Mouse (Mus musculus) heart, embryonic 14.5 days (tissue): ENCODE results near the gene Crtc1. TPM values are rescaled to one million over a fixed set of nuclear protein-coding genes. Genes with fewer than 3 reads are reported as not detected.

ENCODE experiments used
- ATAC-seq: fragments of 200-750 bp; cut with Nextera tagmentation; 2 replicates; pipeline ENCODE4 v1.8.0; 2017; ENCODE audit warnings: low read depth, moderate TSS enrichment; ENCODE audit not compliant: insufficient number of reproducible peaks, insufficient read depth, low FRiP score
- H3K27ac ChIP-seq, 2 experiments: fragments of 200-500 bp in 1 of 2; fragments of 300-500 bp in 1 of 2; sonication (generic) in 1 of 2; replicated peaks in 1 of 2; 2 replicates each; pipeline ENCODE4 v1.5.1; 2012 to 2014; ENCODE audit warnings: low read depth in 2 of 2, low read length in 2 of 2, control low read depth in 1 of 2, mild to moderate bottlenecking in 1 of 2, mixed read lengths in 1 of 2; ENCODE audit not compliant: control insufficient read depth in 1 of 2, insufficient read depth in 1 of 2
- H3K27me3 ChIP-seq: fragments of 300-500 bp; sonication (generic); 2 replicates; pipeline ENCODE4 v1.6.1; 2014; ENCODE audit warnings: mild to moderate bottlenecking, low read length, control low read depth; ENCODE audit not compliant: control insufficient read depth, insufficient read depth
- H3K36me3 ChIP-seq: fragments of 300-500 bp; sonication (generic); 2 replicates; pipeline ENCODE4 v1.6.1; 2014; ENCODE audit warnings: mild to moderate bottlenecking, control low read depth, low read length, mixed read lengths; ENCODE audit not compliant: control insufficient read depth, insufficient read depth
- H3K4me1 ChIP-seq, 2 experiments: fragments of 200-500 bp in 1 of 2; fragments of 300-500 bp in 1 of 2; sonication (generic) in 1 of 2; 2 replicates each; pipeline ENCODE4 v1.6.1; 2012 to 2014; ENCODE audit warnings: low read length in 2 of 2, control low read depth in 1 of 2, mixed read lengths in 1 of 2; ENCODE audit not compliant: control insufficient read depth in 2 of 2, insufficient read depth in 2 of 2
- H3K4me2 ChIP-seq: fragments of 300-500 bp; sonication (generic); 2 replicates; pipeline ENCODE4 v1.6.1; 2014; ENCODE audit warnings: mild to moderate bottlenecking, low read length
- H3K4me3 ChIP-seq, 2 experiments: fragments of 200-500 bp in 1 of 2; fragments of 300-500 bp in 1 of 2; sonication (generic) in 1 of 2; 2 replicates each; pipeline ENCODE4 v1.5.1; 2012 to 2014; ENCODE audit warnings: low read length in 2 of 2, mild to moderate bottlenecking in 2 of 2, control low read depth in 1 of 2, low read depth in 1 of 2, moderate library complexity in 1 of 2; ENCODE audit not compliant: control insufficient read depth in 1 of 2, insufficient read depth in 1 of 2
- H3K9ac ChIP-seq: fragments of 300-500 bp; sonication (generic); 2 replicates; pipeline ENCODE4 v1.6.1; 2014; ENCODE audit warnings: mild to moderate bottlenecking, low read length
- H3K9me3 ChIP-seq: fragments of 300-500 bp; sonication (generic); 2 replicates; pipeline ENCODE4 v1.6.1; 2016; ENCODE audit warnings: low read length, control low read depth; ENCODE audit not compliant: control insufficient read depth
- WGBS: fragments of 180-500 bp; shearing (Covaris S2); extraction: QIAGEN DNeasy Blood & Tissue Kit; methylation state at CpG from one replicate; pipeline ENCODE4 v1.1.7; 2014; 5-methylcytosine and 5-hydroxymethylcytosine counted together
- polyA plus RNA-seq: library from polyadenylated mRNA; unstranded; fragments of >200 nt; fragmentation: Nextera tagmentation; extraction: Ambion mirVana; gene quantifications from 2 replicates; pipeline ENCODE4 v1.2.1, GENCODE M21; 2014

Gene Crtc1
- polyA plus RNA-seq, 1 experiment from 2014 or later: 12.2 TPM

- Histone ChIP-seq H3K9ac (peak overlapping the region; percentile 88; the same call in 1 of the 2 replicates), H3K4me3 (peak overlapping the region; percentile 57 to 80), H3K27ac (no peak overlapping the region), H3K36me3 (no peaks in the 10 kb centered on the region), H3K27me3 (peaks cover 17% of the 10 kb centered on the region), H3K4me1 (peaks cover 9 to 12% of the 10 kb centered on the region in 2 experiments; a peak in 3 of 4 replicates), H3K4me2 (peak overlapping the region; percentile 89), H3K9me3 (no peaks in the 10 kb centered on the region)
- ATAC-seq: peak; percentile 14; the same call in 1 of the 2 replicates
- WGBS: 3% methylated on average over 21 of the region's 21 CpGs
These were observed 38.0 kb upstream of the Crtc1 start for GRCm38 (mm10) chr8:70477269-70477982.

GRCm38 (mm10) chr8:70476333-70477268 lies 37.2 kb upstream of the Crtc1 start, which contains the start of gene Klhl26:
TSS of gene Klhl26 (minus strand) at chr8:70476968.
- H3K27me3 ChIP-seq: peaks cover 12% of the 10 kb centered on the region
- no peaks in the 10 kb centered on the region for H3K9me3 ChIP-seq
- peak within 1 kb of the TSS; percentile 57 to 80 for H3K4me3 ChIP-seq
- under 1% methylated on average over 53 of the region's 53 CpGs for WGBS
- H3K36me3 ChIP-seq: no peaks in the 10 kb centered on the region
- H3K27ac ChIP-seq: peak within 1 kb of the TSS in 1 of 2 experiments; percentile 7; a peak in 1 of 4 replicates
- peak; percentile 90 for ATAC-seq
- peak within 1 kb of the TSS; percentile 89 for H3K4me2 ChIP-seq
- H3K4me1 ChIP-seq: peaks cover 9 to 12% of the 10 kb centered on the region in 2 experiments; a peak in 3 of 4 replicates
- H3K9ac ChIP-seq: peak within 1 kb of the TSS; percentile 88

- Histone ChIP-seq H3K4me2 (no peak overlapping the region), H3K9me3 (no peaks in the 10 kb centered on the region), H3K36me3 (no peaks in the 10 kb centered on the region), H3K4me1 (peaks cover 37 to 40% of the 10 kb centered on the region in 2 experiments), H3K27me3 (no peaks in the 10 kb centered on the region), H3K4me3 (no peak overlapping the region), H3K9ac (no peak overlapping the region), H3K27ac (no peak overlapping the region)
- ATAC-seq: no peak
- 94% methylated on average over 7 of the region's 7 CpGs for WGBS
These were observed 32.5 kb upstream of the Crtc1 start for GRCm38 (mm10) chr8:70471856-70472255.

- Histone ChIP-seq H3K27me3 (no peaks in the 10 kb centered on the region), H3K9ac (peak overlapping the region; percentile 36; the same call in 1 of the 2 replicates), H3K4me1 (peaks cover 39 to 42% of the 10 kb centered on the region in 2 experiments), H3K36me3 (no peaks in the 10 kb centered on the region), H3K4me3 (no peak overlapping the region), H3K9me3 (no peaks in the 10 kb centered on the region), H3K27ac (peak overlapping the region; percentile 47 to 74; a peak in 3 of 4 replicates), H3K4me2 (peak overlapping the region; percentile 19; the same call in 1 of the 2 replicates)
- WGBS: 22% methylated on average over 2 of the region's 2 CpGs
- ATAC-seq: no peak
These were observed 30.6 kb upstream of the Crtc1 start for GRCm38 (mm10) chr8:70469938-70470337.

GRCm38 (mm10) chr8:70469295-70469916 lies 30.0 kb upstream of the Crtc1 start:
- H3K27me3 ChIP-seq: no peaks in the 10 kb centered on the region
- H3K36me3 ChIP-seq: no peaks in the 10 kb centered on the region
- ATAC-seq: peak; percentile 31; the same call in 1 of the 2 replicates
- H3K4me3 ChIP-seq: no peak overlapping the region
- H3K4me2 ChIP-seq: peak overlapping the region; percentile 19
- peak overlapping the region; percentile 47 to 74 for H3K27ac ChIP-seq
- 27% methylated on average over 10 of the region's 10 CpGs for WGBS
- H3K9me3 ChIP-seq: no peaks in the 10 kb centered on the region
- peaks cover 42% of the 10 kb centered on the region in 2 experiments for H3K4me1 ChIP-seq
- 0 out of 2 replicates have a peak overlapping the region, but pooled peaks have one; percentile 36 for H3K9ac ChIP-seq

- H3K36me3 ChIP-seq: no peaks in the 10 kb centered on the region
- no peaks in the 10 kb centered on the region for H3K9me3 ChIP-seq
- H3K9ac ChIP-seq: no peak overlapping the region
- no peak overlapping the region for H3K4me3 ChIP-seq
- no peak for ATAC-seq
- H3K4me2 ChIP-seq: no peak overlapping the region
- H3K27ac ChIP-seq: peak overlapping the region in 1 of 2 experiments; percentile 74; a peak in 2 of 4 replicates
- peaks cover 42% of the 10 kb centered on the region in 2 experiments for H3K4me1 ChIP-seq
- WGBS: 85% methylated on average over 4 of the region's 4 CpGs
- H3K27me3 ChIP-seq: no peaks in the 10 kb centered on the region
These were observed 29.4 kb upstream of the Crtc1 start for GRCm38 (mm10) chr8:70468733-70469132.

- no peak for ATAC-seq
- Histone ChIP-seq H3K4me1 (peaks cover 42% of the 10 kb centered on the region in 2 experiments), H3K27ac (no peak overlapping the region)
These were observed 28.5 kb upstream of the Crtc1 start for GRCm38 (mm10) chr8:70467907-70468306.

More at GRCm38 (mm10) chr8:70467907-70468306, 28.5 kb upstream of the Crtc1 start:
- Histone ChIP-seq H3K4me2 (no peak overlapping the region), H3K9ac (no peak overlapping the region), H3K36me3 (no peaks in the 10 kb centered on the region), H3K4me3 (no peak overlapping the region), H3K27me3 (no peaks in the 10 kb centered on the region), H3K9me3 (no peaks in the 10 kb centered on the region)
- 58% methylated on average over 1 of the region's 1 CpGs for WGBS
